9 mouse cellular contexts compared by ENCODE assay signal in genomic region chr1:165706492-165706891, GRCm38 (mm10). TPM values are rescaled to one million over a fixed set of nuclear protein-coding genes. Genes with fewer than 3 reads are reported as not detected.
DNase-seq lines count a peak whose midpoint lies in the region; ATAC-seq and TF ChIP-seq lines count a peak whose summit lies in the region.
"Had no signal": no experiment of that assay in that cellular context is flagged by ENCODE, and none has a peak within 500 bp of the region (broad histone marks: within the 10 kb centered on the region; RNA-seq: fewer than 3 reads in every experiment).

No protein-coding gene starts in this region.

- TF ChIP-seq CTCF in MEL (IDR thresholded peaks at IDR 0.05 in 2 of 3, conservative IDR thresholded peaks at IDR 0.05 in 1 of 3; ENCODE audit: control insufficient read depth in 1 of 3, insufficient read depth in 1 of 3, low read depth in 2 of 3, low read length in 3 of 3, poor library complexity in 1 of 3, severe bottlenecking in 1 of 3), result no peak

- 52% methylated on average over 4 of the region's 4 CpGs for WGBS in kidney, embryonic 15.5 days
- WGBS in limb, embryonic 11.5 days, result 68% methylated on average over 4 of the region's 4 CpGs

- peak overlapping the region; percentile 74 for H3K4me3 ChIP-seq in kidney, embryonic 15.5 days (replicated peaks)
- H3K4me3 ChIP-seq in MEL (ENCODE audit: control insufficient read depth in 1 of 2, insufficient read depth in 1 of 2, low read depth in 2 of 2, low read length in 2 of 2), result peak overlapping the region; percentile 65 to 90; a peak in 3 of 4 replicates
- no peak overlapping the region for H3K4me3 ChIP-seq in limb, embryonic 11.5 days (ENCODE audit: low read depth, low read length)
- H3K4me3 ChIP-seq: erythroblast, embryonic 14.5 days had no signal

- peak overlapping the region; percentile 66 for H3K9ac ChIP-seq in kidney, embryonic 15.5 days
- peak overlapping the region; percentile 33 for H3K9ac ChIP-seq in MEL (ENCODE audit: control insufficient read depth, low read depth, low read length, poor library complexity, severe bottlenecking)
- H3K9ac ChIP-seq in limb, embryonic 11.5 days (ENCODE audit: low read length), result no peak overlapping the region

- TF ChIP-seq POLR2A in MEL (IDR thresholded peaks at IDR 0.05; ENCODE audit: control insufficient read depth in 1 of 2, insufficient read depth in 1 of 2, low read depth in 1 of 2, low read length in 2 of 2, poor library complexity in 1 of 2), result no peak

- peak overlapping the region; percentile 87 for H3K27ac ChIP-seq in kidney, embryonic 15.5 days
- H3K27ac ChIP-seq in MEL (ENCODE audit: control insufficient read depth, low read depth, low read length), result peak overlapping the region; percentile 20
- no peak overlapping the region for H3K27ac ChIP-seq in limb, embryonic 11.5 days (replicated peaks; ENCODE audit: low read depth, low read length)

- H3K4me2 ChIP-seq in kidney, embryonic 15.5 days, result peak overlapping the region; percentile 80
- peak overlapping the region; percentile 14; the same call in 1 of the 2 replicates for H3K4me2 ChIP-seq in limb, embryonic 11.5 days (ENCODE audit: low read depth, severe bottlenecking)

- no peak for TF ChIP-seq RAD21 in MEL (IDR thresholded peaks at IDR 0.05; ENCODE audit: low read depth, low read length)

- H3K36me3 ChIP-seq in kidney, embryonic 15.5 days, result no peaks in the 10 kb centered on the region
- H3K36me3 ChIP-seq in MEL (ENCODE audit: control insufficient read depth in 1 of 2, insufficient read depth in 2 of 2, low read length in 2 of 2), result peaks cover 0 to 17% of the 10 kb centered on the region in 2 experiments; a peak in 2 of 4 replicates
- H3K36me3 ChIP-seq in limb, embryonic 11.5 days (ENCODE audit: control insufficient read depth, insufficient read depth, low read length), result no peaks in the 10 kb centered on the region

- no peaks in the 10 kb centered on the region for H3K9me3 ChIP-seq in kidney, embryonic 15.5 days (replicated peaks)
- H3K9me3 ChIP-seq in MEL (replicated peaks; ENCODE audit: insufficient read depth, low read length), result no peaks in the 10 kb centered on the region
- no peaks in the 10 kb centered on the region for H3K9me3 ChIP-seq in limb, embryonic 11.5 days (ENCODE audit: control insufficient read depth, low read length)

- no peak for DNase-seq in kidney, adult 11 months
- DNase-seq in 416B (ENCODE audit: low read depth) (peak; percentile 55), MEL (ENCODE audit: low read depth, low spot score) (peak; percentile 13)
- no peak for DNase-seq in limb, embryonic 11.5 days (ENCODE audit: low spot score)
- no peak for DNase-seq in embryo, embryonic 11 days
- DNase-seq in layer of hippocampus, adult 8-10 months (ENCODE audit: low spot score in 2 of 2), result no peak
- no peak for DNase-seq in testis, postnatal 14 days (ENCODE audit: low spot score)

- peaks cover 77% of the 10 kb centered on the region for H3K4me1 ChIP-seq in kidney, embryonic 15.5 days
- peaks cover 12 to 36% of the 10 kb centered on the region in 2 experiments for H3K4me1 ChIP-seq in MEL (ENCODE audit: control insufficient read depth in 1 of 2, insufficient read depth in 2 of 2, low read length in 2 of 2)
- peaks cover 17% of the 10 kb centered on the region for H3K4me1 ChIP-seq in limb, embryonic 11.5 days (ENCODE audit: control insufficient read depth, insufficient read depth, low read length)

- no peak for TF ChIP-seq EP300 in MEL (IDR thresholded peaks at IDR 0.05; ENCODE audit: low read depth in 1 of 2, low read length in 2 of 2)

- no peaks in the 10 kb centered on the region for H3K27me3 ChIP-seq in kidney, embryonic 15.5 days
- H3K27me3 ChIP-seq in MEL (ENCODE audit: control insufficient read depth in 1 of 2, insufficient read depth in 2 of 2, low read length in 2 of 2), result no peaks in the 10 kb centered on the region
- H3K27me3 ChIP-seq in limb, embryonic 11.5 days (ENCODE audit: control insufficient read depth, insufficient read depth, low read length), result no peaks in the 10 kb centered on the region; the same call in 1 of the 2 replicates

- ATAC-seq in kidney, embryonic 15.5 days (replicated peaks; ENCODE audit: low FRiP score), result no peak
- ATAC-seq in limb, embryonic 11.5 days (ENCODE audit: insufficient number of reproducible peaks, low FRiP score, low TSS enrichment, low read depth), result no peak

- peaks cover 31% of the 10 kb centered on the region for H3K79me2 ChIP-seq in MEL (ENCODE audit: control insufficient read depth, insufficient read depth, low read length, poor library complexity)

TF ChIP-seq in MEL, 35 proteins besides CTCF, POLR2A, EP300 and RAD21:
- no peak for TF ChIP-seq KAT2A (conservative IDR thresholded peaks at IDR 0.05; ENCODE audit: low read depth, low read length)
- no peak for TF ChIP-seq ZNF384 (IDR thresholded peaks at IDR 0.05; ENCODE audit: low read depth, low read length)
- no peak for TF ChIP-seq MAX (IDR thresholded peaks at IDR 0.05; ENCODE audit: low read length)
- TF ChIP-seq POLR2AphosphoS5 (IDR thresholded peaks at IDR 0.05; ENCODE audit: borderline replicate concordance, low read depth, low read length), result no peak
- no peak for TF ChIP-seq MXI1 (IDR thresholded peaks at IDR 0.05; ENCODE audit: low read depth, low read length)
- no peak for TF ChIP-seq TAL1 (IDR thresholded peaks at IDR 0.05; ENCODE audit: low read length)
- TF ChIP-seq NELFE (IDR thresholded peaks at IDR 0.05; ENCODE audit: low read depth, low read length), result no peak; the same call in 1 of the 2 replicates
- no peak for TF ChIP-seq USF2 (IDR thresholded peaks at IDR 0.05; ENCODE audit: borderline replicate concordance in 1 of 2, insufficient read depth in 1 of 2, low read depth in 1 of 2, low read length in 2 of 2)
- TF ChIP-seq E2F4 (IDR thresholded peaks at IDR 0.05; ENCODE audit: borderline replicate concordance, low read depth, low read length), result no peak
- no peak for TF ChIP-seq TCF12 (IDR thresholded peaks at IDR 0.05; ENCODE audit: low read depth, low read length)
- TF ChIP-seq ELF1 (IDR thresholded peaks at IDR 0.05; ENCODE audit: low read depth, low read length), result no peak
- TF ChIP-seq MAZ (IDR thresholded peaks at IDR 0.05; ENCODE audit: low read depth, low read length), result no peak
- TF ChIP-seq ZC3H11A (IDR thresholded peaks at IDR 0.05; ENCODE audit: low read depth, low read length), result no peak
- no peak for TF ChIP-seq SIN3A (IDR thresholded peaks at IDR 0.05; ENCODE audit: low read length)
- no peak for TF ChIP-seq JUND (IDR thresholded peaks at IDR 0.05; ENCODE audit: low read depth, low read length)

RNA-seq across cellular contexts. Expression of gene Rcsd1, which starts 3.1 kb away (rescaled TPM):
- polyA plus RNA-seq in kidney, embryonic 15.5 days (2015; fragmentation: Nextera tagmentation; extraction: Ambion mirVana), result 56.2 and 57.8 TPM in 2 replicates
- 19.0 and 23.2 TPM in 2 replicates for total RNA-seq in MEL (2012; rRNA removed)
- 10 to 100 TPM in 1 of 2 experiments, not detected in 1; 38.0 TPM for polyA plus RNA-seq in MEL (2012; ENCODE audit: insufficient read depth in 1 of 2, insufficient read length in 2 of 2, low read depth in 1 of 2, low replicate concordance in 2 of 2, missing spikeins in 1 of 2)
- 6.1 and 8.9 TPM in 2 replicates for polyA plus RNA-seq in limb, embryonic 11.5 days (2014; fragmentation: Nextera tagmentation; extraction: Ambion mirVana)
- 1 to 10 TPM; 4.2 to 8.6 (median 6.3) TPM for total RNA-seq in layer of hippocampus, adult 8-10 months (2022)

RNA-seq across cellular contexts. Expression of gene Creg1, which starts 57.1 kb away (rescaled TPM):
- polyA plus RNA-seq in kidney, embryonic 15.5 days (2015; fragmentation: Nextera tagmentation; extraction: Ambion mirVana), result 54.4 and 58.4 TPM in 2 replicates
- total RNA-seq in MEL (2012; rRNA removed), result 83.6 and 105 TPM in 2 replicates
- polyA plus RNA-seq in MEL (2012; ENCODE audit: insufficient read depth in 1 of 2, insufficient read length in 2 of 2, low read depth in 1 of 2, low replicate concordance in 2 of 2, missing spikeins in 1 of 2), result 100 to 1,000 TPM in 1 of 2 experiments, not detected in 1; 184 TPM
- polyA plus RNA-seq in limb, embryonic 11.5 days (2014; fragmentation: Nextera tagmentation; extraction: Ambion mirVana), result 33.6 and 41.6 TPM in 2 replicates
- total RNA-seq in layer of hippocampus, adult 8-10 months (2022), result 10 to 100 TPM; 27.6 to 49.9 (median 40.4) TPM

Comparison
In these comparisons a context has a peak if more than half of its experiments do, and no peak if none do; other contexts are left out.
1. DNase-seq: peak in 416B (single experiment) and MEL (single experiment); none in kidney, adult 11 months (single experiment), limb, embryonic 11.5 days (single experiment), embryo, embryonic 11 days (single experiment), layer of hippocampus, adult 8-10 months (0 of 2) and testis, postnatal 14 days (single experiment).